Mouse (Mus musculus): ENCODE measurements around the gene Pigk. TPM values are rescaled to one million over a fixed set of nuclear protein-coding genes. Genes with fewer than 3 reads are reported as not detected.
A peak's percentile ranks its signal among the peaks of the same experiment; 100 is the strongest.
"Not testable (repeated sequence)": the region's sequence is repeated elsewhere in the genome, so short reads cannot be mapped to it uniquely, and the experiment has no call there.

Pigk gene
- polyA plus RNA-seq, 1 experiment from 2014 or later: 36.9 TPM

- Histone ChIP-seq H3K36me3 (0 out of 2 replicates have a peak, but pooled peaks cover 4% of the 10 kb centered on the region), H3K4me3 (no peak overlapping the region), H3K9ac (no peak overlapping the region), H3K27ac (no peak overlapping the region), H3K9me3 (replicated peaks) (no peaks in the 10 kb centered on the region), H3K27me3 (no peaks in the 10 kb centered on the region), H3K4me1 (replicated peaks) (peaks cover 1% of the 10 kb centered on the region; the same call in 1 of the 2 replicates), H3K4me2 (no peak overlapping the region)
- WGBS: 79% methylated on average over 6 of the region's 6 CpGs
- no peak for ATAC-seq (replicated peaks; ENCODE audit: insufficient number of reproducible peaks, insufficient read depth, low FRiP score, low read depth)
Observed at GRCm38 (mm10) chr3:152770056-152770455, 56.2 kb downstream of the Pigk start.

GRCm38 (mm10) chr3:152776363-152776762, 62.5 kb downstream of the Pigk start:
- H3K4me1 ChIP-seq (replicated peaks): no peaks in the 10 kb centered on the region

DNA sequence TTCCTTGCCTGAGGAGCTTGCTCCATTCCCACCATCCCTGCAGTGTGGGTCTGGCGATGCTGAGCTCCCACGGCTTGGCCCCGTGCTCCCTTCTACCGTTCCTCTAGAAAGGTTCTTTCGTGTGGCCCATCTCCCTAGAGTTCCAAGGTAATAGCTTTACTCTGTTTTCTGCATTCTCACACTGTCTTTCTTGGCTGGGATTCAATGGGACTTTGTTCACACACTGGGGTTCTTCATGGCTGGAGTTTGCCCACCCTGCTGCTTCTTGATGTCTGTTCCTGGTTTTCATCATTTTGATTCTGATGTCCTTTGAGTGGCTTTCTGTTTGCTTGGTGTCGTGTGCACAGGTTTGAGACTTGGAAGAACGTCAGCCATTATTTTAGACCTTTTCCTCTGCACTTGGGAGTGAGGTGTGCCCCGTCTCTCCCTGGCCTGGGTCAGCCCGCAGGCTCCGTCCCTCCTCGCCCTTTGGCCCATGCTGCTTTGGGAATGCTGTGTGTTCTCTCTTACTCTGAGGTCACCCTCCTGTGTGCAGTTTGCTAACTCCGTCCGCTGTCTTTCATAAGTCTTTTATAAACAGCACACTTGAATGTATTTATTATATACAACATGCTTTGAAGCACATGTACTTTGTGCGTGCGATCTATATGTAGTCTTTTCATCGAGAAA, 63.1 kb downstream of the Pigk start:
- Histone ChIP-seq H3K27ac (no peak overlapping the region), H3K9ac (no peak overlapping the region), H3K36me3 (no peaks in the 10 kb centered on the region), H3K4me3 (no peak overlapping the region), H3K4me1 (replicated peaks) (no peaks in the 10 kb centered on the region), H3K9me3 (replicated peaks) (no peaks in the 10 kb centered on the region), H3K4me2 (no peak overlapping the region), H3K27me3 (no peaks in the 10 kb centered on the region)
- no peak for ATAC-seq (replicated peaks; ENCODE audit: insufficient number of reproducible peaks, insufficient read depth, low FRiP score, low read depth)
- 82% methylated on average over 16 of the region's 16 CpGs for WGBS

More at GRCm38 (mm10) chr3:152776363-152776762, 62.5 kb downstream of the Pigk start:
- H3K27me3 ChIP-seq: no peaks in the 10 kb centered on the region
- no peaks in the 10 kb centered on the region for H3K9me3 ChIP-seq (replicated peaks)
- WGBS: 78% methylated on average over 6 of the region's 6 CpGs
- no peak overlapping the region for H3K9ac ChIP-seq
- no peak overlapping the region for H3K27ac ChIP-seq
- no peaks in the 10 kb centered on the region for H3K36me3 ChIP-seq
- ATAC-seq (replicated peaks; ENCODE audit: insufficient number of reproducible peaks, insufficient read depth, low FRiP score, low read depth): no peak
- H3K4me2 ChIP-seq: no peak overlapping the region
- no peak overlapping the region for H3K4me3 ChIP-seq

GRCm38 (mm10) chr3:152779819-152780218, 65.9 kb downstream of the Pigk start:
- Histone ChIP-seq H3K27ac (no peak overlapping the region), H3K4me1 (replicated peaks) (no peaks in the 10 kb centered on the region), H3K27me3 (no peaks in the 10 kb centered on the region), H3K9ac (no peak overlapping the region), H3K4me2 (no peak overlapping the region), H3K4me3 (no peak overlapping the region), H3K9me3 (replicated peaks) (no peaks in the 10 kb centered on the region), H3K36me3 (no peaks in the 10 kb centered on the region)
- 78% methylated on average over 4 of the region's 4 CpGs for WGBS
- no peak for ATAC-seq (replicated peaks; ENCODE audit: insufficient number of reproducible peaks, insufficient read depth, low FRiP score, low read depth)

DNA sequence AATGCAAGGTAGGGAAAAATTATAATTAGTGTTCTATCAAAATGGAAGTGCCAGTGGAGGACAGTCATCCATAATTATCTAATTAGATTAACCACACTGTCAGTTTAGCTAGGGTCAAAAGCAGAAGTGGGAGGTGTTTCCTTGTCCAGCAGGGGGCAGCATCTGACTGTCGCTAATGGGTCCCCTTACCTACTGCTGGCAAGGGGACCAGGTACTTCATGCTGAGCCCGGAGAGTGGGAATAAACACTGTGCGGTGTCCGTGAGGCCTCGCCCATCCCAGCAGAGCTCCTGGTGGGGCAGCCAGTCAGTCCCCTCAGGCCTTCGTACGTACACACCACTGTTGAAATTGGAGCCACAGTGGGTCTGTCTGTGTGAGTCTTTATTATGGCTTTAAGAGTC, 69.9 kb downstream of the Pigk start:
- no peaks in the 10 kb centered on the region for H3K36me3 ChIP-seq
- WGBS: 30% methylated on average over 7 of the region's 7 CpGs
- no peak overlapping the region for H3K4me3 ChIP-seq
- no peak overlapping the region for H3K9ac ChIP-seq
- no peaks in the 10 kb centered on the region for H3K9me3 ChIP-seq (replicated peaks)
- ATAC-seq (replicated peaks; ENCODE audit: insufficient number of reproducible peaks, insufficient read depth, low FRiP score, low read depth): 0 out of 2 replicates have a peak, but pooled peaks have one; percentile 55
- no peaks in the 10 kb centered on the region for H3K4me1 ChIP-seq (replicated peaks)
- H3K4me2 ChIP-seq: no peak overlapping the region
- H3K27ac ChIP-seq: no peak overlapping the region
- no peaks in the 10 kb centered on the region for H3K27me3 ChIP-seq

- not testable (repeated sequence) for H3K36me3 ChIP-seq; H3K4me1 ChIP-seq (replicated peaks); H3K9ac ChIP-seq; H3K4me2 ChIP-seq; H3K4me3 ChIP-seq; H3K9me3 ChIP-seq (replicated peaks); ATAC-seq (replicated peaks; ENCODE audit: insufficient number of reproducible peaks, insufficient read depth, low FRiP score, low read depth); H3K27ac ChIP-seq; H3K27me3 ChIP-seq
- WGBS: 92% methylated on average over 9 of the region's 13 CpGs
Observed at GRCm38 (mm10) chr3:152784353-152784752, 70.5 kb downstream of the Pigk start.

GRCm38 (mm10) chr3:152788301-152788953, 74.5 kb downstream of the Pigk start:
- H3K36me3 ChIP-seq; H3K9ac ChIP-seq; H3K27ac ChIP-seq; H3K9me3 ChIP-seq (replicated peaks); H3K27me3 ChIP-seq; ATAC-seq (replicated peaks; ENCODE audit: insufficient number of reproducible peaks, insufficient read depth, low FRiP score, low read depth); H3K4me2 ChIP-seq; H3K4me1 ChIP-seq (replicated peaks); H3K4me3 ChIP-seq: not testable (repeated sequence)
- WGBS: 81% methylated on average over 5 of the region's 5 CpGs

- Histone ChIP-seq H3K27me3 (no peaks in the 10 kb centered on the region), H3K36me3 (no peaks in the 10 kb centered on the region), H3K9ac (no peak overlapping the region), H3K4me1 (replicated peaks) (no peaks in the 10 kb centered on the region), H3K9me3 (replicated peaks) (no peaks in the 10 kb centered on the region), H3K4me2 (no peak overlapping the region), H3K4me3 (no peak overlapping the region), H3K27ac (no peak overlapping the region)
- no peak for ATAC-seq (replicated peaks; ENCODE audit: insufficient number of reproducible peaks, insufficient read depth, low FRiP score, low read depth)
- WGBS: 76% methylated on average over 5 of the region's 5 CpGs
Observed at GRCm38 (mm10) chr3:152792601-152793000, 78.7 kb downstream of the Pigk start.

DNA sequence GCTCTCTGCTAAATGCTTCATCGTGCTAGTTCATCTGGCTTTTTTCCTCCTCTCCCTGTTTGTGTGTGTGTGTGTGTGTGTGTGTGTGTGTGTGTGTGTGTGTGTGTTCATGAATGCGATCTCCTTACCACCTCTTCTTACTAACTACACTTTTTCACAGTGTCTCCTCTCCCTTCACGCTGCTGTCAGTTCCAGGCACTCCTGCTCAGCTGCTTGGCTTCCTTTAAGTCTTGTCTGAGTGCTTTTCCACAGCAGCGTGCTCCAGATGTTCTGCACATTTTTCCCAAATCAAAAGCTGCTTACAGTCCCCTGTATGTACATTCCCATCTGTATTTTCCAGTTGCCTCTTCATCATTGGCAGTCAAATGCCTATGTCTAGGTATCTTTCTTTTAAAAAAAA, 79.1 kb downstream of the Pigk start:
- Histone ChIP-seq H3K27me3 (no peaks in the 10 kb centered on the region), H3K4me2 (no peak overlapping the region), H3K4me1 (replicated peaks) (no peaks in the 10 kb centered on the region), H3K9ac (no peak overlapping the region), H3K4me3 (no peak overlapping the region), H3K36me3 (no peaks in the 10 kb centered on the region), H3K9me3 (replicated peaks) (no peaks in the 10 kb centered on the region), H3K27ac (no peak overlapping the region)
- no peak for ATAC-seq (replicated peaks; ENCODE audit: insufficient number of reproducible peaks, insufficient read depth, low FRiP score, low read depth)
- WGBS: 77% methylated on average over 4 of the region's 4 CpGs

- Histone ChIP-seq H3K27ac (no peak overlapping the region), H3K9ac (no peak overlapping the region), H3K4me1 (replicated peaks) (no peaks in the 10 kb centered on the region), H3K4me3 (no peak overlapping the region), H3K9me3 (replicated peaks) (no peaks in the 10 kb centered on the region), H3K36me3 (no peaks in the 10 kb centered on the region), H3K4me2 (no peak overlapping the region), H3K27me3 (no peaks in the 10 kb centered on the region)
- ATAC-seq (replicated peaks; ENCODE audit: insufficient number of reproducible peaks, insufficient read depth, low FRiP score, low read depth): no peak
- 87% methylated on average over 4 of the region's 4 CpGs for WGBS
Observed at GRCm38 (mm10) chr3:152796216-152796615, 82.3 kb downstream of the Pigk start.

DNA sequence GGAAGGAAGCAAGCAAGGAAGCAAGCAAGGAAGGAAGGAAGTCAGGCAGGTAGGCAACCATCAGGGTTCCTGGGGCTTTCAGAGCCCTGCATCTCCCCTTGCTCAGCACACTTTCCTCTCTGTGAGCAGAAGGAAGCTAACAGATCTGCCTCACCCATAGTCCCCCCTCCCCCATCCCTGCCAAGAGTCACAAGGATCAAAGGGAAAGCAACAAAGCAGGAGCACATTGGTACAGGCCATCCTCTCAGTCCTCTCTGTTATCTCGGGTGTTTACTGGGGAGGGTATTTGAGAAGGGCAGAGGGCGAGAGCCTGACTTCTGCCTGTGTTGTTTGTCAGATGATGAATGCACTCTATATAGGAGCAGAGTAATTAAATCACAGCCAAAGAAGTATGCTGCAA, 83.5 kb downstream of the Pigk start:
- Histone ChIP-seq H3K4me3 (no peak overlapping the region), H3K27ac (no peak overlapping the region), H3K4me2 (no peak overlapping the region), H3K4me1 (replicated peaks) (no peaks in the 10 kb centered on the region), H3K9ac (no peak overlapping the region), H3K27me3 (no peaks in the 10 kb centered on the region), H3K36me3 (no peaks in the 10 kb centered on the region), H3K9me3 (replicated peaks) (no peaks in the 10 kb centered on the region)
- ATAC-seq (replicated peaks; ENCODE audit: insufficient number of reproducible peaks, insufficient read depth, low FRiP score, low read depth): no peak
- WGBS: 32% methylated on average over 2 of the region's 2 CpGs
